Mouse (Mus musculus) heart, embryonic 16.5 days (tissue): ENCODE measurements at regions not wholly inside any gene's neighbourhood (a gene's known extent, or its start where the extent isn't known, plus 50 kb on each side); places are given as distances from the start of the nearest gene placed in this dataset.

Experiments
- ATAC-seq: fragments of 200-750 bp; cut with Nextera tagmentation; replicated peaks from 2 replicates; pipeline ENCODE4 v1.8.0; 2017; ENCODE audit warnings: moderate number of reproducible peaks; ENCODE audit not compliant: insufficient read depth, low FRiP score; ENCODE audit errors: extremely low read depth
- H3K27ac ChIP-seq: fragments of 300-500 bp; sonication (generic); 2 replicates; pipeline ENCODE4 v1.5.1; 2014; ENCODE audit warnings: mild to moderate bottlenecking, low read length, control low read depth, moderate library complexity
- H3K27me3 ChIP-seq: fragments of 300-500 bp; sonication (generic); 2 replicates; pipeline ENCODE4 v1.6.1; 2014; ENCODE audit warnings: low read length, mixed read lengths; ENCODE audit not compliant: control insufficient read depth, insufficient read depth
- H3K36me3 ChIP-seq: fragments of 300-500 bp; sonication (generic); 2 replicates; pipeline ENCODE4 v1.6.1; 2014; ENCODE audit not compliant: control insufficient read depth, insufficient read depth
- H3K4me1 ChIP-seq: fragments of 300-500 bp; sonication (generic); 2 replicates; pipeline ENCODE4 v1.6.1; 2014; ENCODE audit warnings: low read length, mixed read lengths; ENCODE audit not compliant: control insufficient read depth, insufficient read depth
- H3K4me2 ChIP-seq: fragments of 300-500 bp; sonication (generic); 2 replicates; pipeline ENCODE4 v1.6.1; 2014; ENCODE audit warnings: low read depth, mild to moderate bottlenecking, control low read depth, low read length
- H3K4me3 ChIP-seq: fragments of 300-500 bp; sonication (generic); 2 replicates; pipeline ENCODE4 v1.5.1; 2014; ENCODE audit warnings: mild to moderate bottlenecking, control low read depth, low read length
- H3K9ac ChIP-seq: fragments of 300-500 bp; sonication (generic); 2 replicates; pipeline ENCODE4 v1.6.1; 2014; ENCODE audit warnings: low read length, control low read depth
- H3K9me3 ChIP-seq: fragments of 300-500 bp; sonication (generic); replicated peaks from 2 replicates; pipeline ENCODE4 v1.6.1; 2016; ENCODE audit warnings: low read length; ENCODE audit not compliant: control insufficient read depth
- WGBS: fragments of 180-500 bp; shearing (Covaris S2); extraction: QIAGEN DNeasy Blood & Tissue Kit; methylation state at CpG from one replicate; pipeline ENCODE4 v1.1.7; 2014; 5-methylcytosine and 5-hydroxymethylcytosine counted together

- H3K4me3 ChIP-seq, result no peak overlapping the region
- no peaks in the 10 kb centered on the region for H3K27me3 ChIP-seq
- H3K9me3 ChIP-seq, result no peaks in the 10 kb centered on the region
- H3K27ac ChIP-seq, result no peak overlapping the region
- H3K36me3 ChIP-seq, result no peaks in the 10 kb centered on the region
- ATAC-seq, result no peak
- H3K4me2 ChIP-seq, result no peak overlapping the region
- H3K4me1 ChIP-seq, result no peaks in the 10 kb centered on the region
- no peak overlapping the region for H3K9ac ChIP-seq
These were observed 715.4 kb upstream of the Nr3c2 start for GRCm38 (mm10) chr8:76183836-76184235.

GRCm38 (mm10) chr8:76187293-76187692 lies 711.9 kb upstream of the Nr3c2 start:
- Histone ChIP-seq H3K4me2 (no peak overlapping the region), H3K4me3 (no peak overlapping the region), H3K4me1 (no peaks in the 10 kb centered on the region), H3K9ac (no peak overlapping the region), H3K27ac (no peak overlapping the region), H3K27me3 (no peaks in the 10 kb centered on the region), H3K9me3 (no peaks in the 10 kb centered on the region), H3K36me3 (no peaks in the 10 kb centered on the region)
- 73% methylated on average over 5 of the region's 5 CpGs for WGBS
- no peak for ATAC-seq

- H3K9ac ChIP-seq, result no peak overlapping the region
- no peaks in the 10 kb centered on the region for H3K27me3 ChIP-seq
- H3K9me3 ChIP-seq, result no peaks in the 10 kb centered on the region
- no peak overlapping the region for H3K4me2 ChIP-seq
- 77% methylated on average over 4 of the region's 4 CpGs for WGBS
- no peak overlapping the region for H3K4me3 ChIP-seq
- no peaks in the 10 kb centered on the region for H3K36me3 ChIP-seq
- H3K4me1 ChIP-seq, result no peaks in the 10 kb centered on the region
- no peak overlapping the region for H3K27ac ChIP-seq
- no peak for ATAC-seq
These were observed 687.4 kb upstream of the Nr3c2 start for GRCm38 (mm10) chr8:76211891-76212290.

GRCm38 (mm10) chr8:76217819-76218580 lies 681.2 kb upstream of the Nr3c2 start:
- no peak overlapping the region for H3K9ac ChIP-seq
- H3K27ac ChIP-seq, result no peak overlapping the region
- no peaks in the 10 kb centered on the region for H3K4me1 ChIP-seq
- no peaks in the 10 kb centered on the region for H3K9me3 ChIP-seq
- WGBS, result 66% methylated on average over 4 of the region's 4 CpGs
- no peak for ATAC-seq
- H3K4me2 ChIP-seq, result no peak overlapping the region
- no peak overlapping the region for H3K4me3 ChIP-seq
- no peaks in the 10 kb centered on the region for H3K36me3 ChIP-seq
- no peaks in the 10 kb centered on the region for H3K27me3 ChIP-seq

- ATAC-seq, result no peak
- H3K27ac ChIP-seq, result no peak overlapping the region
- H3K36me3 ChIP-seq, result no peaks in the 10 kb centered on the region
- WGBS, result 81% methylated on average over 1 of the region's 1 CpGs
- no peak overlapping the region for H3K4me3 ChIP-seq
- H3K27me3 ChIP-seq, result no peaks in the 10 kb centered on the region
- H3K4me1 ChIP-seq, result no peaks in the 10 kb centered on the region
- H3K4me2 ChIP-seq, result no peak overlapping the region
- H3K9ac ChIP-seq, result no peak overlapping the region
- no peaks in the 10 kb centered on the region for H3K9me3 ChIP-seq
These were observed 668.4 kb upstream of the Nr3c2 start for GRCm38 (mm10) chr8:76230847-76231246.

GRCm38 (mm10) chr8:76249194-76249593 lies 650.0 kb upstream of the Nr3c2 start:
- ATAC-seq, result no peak
- no peaks in the 10 kb centered on the region for H3K27me3 ChIP-seq
- H3K9ac ChIP-seq, result no peak overlapping the region
- no peaks in the 10 kb centered on the region for H3K9me3 ChIP-seq
- no peaks in the 10 kb centered on the region for H3K4me1 ChIP-seq
- no peak overlapping the region for H3K27ac ChIP-seq
- H3K36me3 ChIP-seq, result no peaks in the 10 kb centered on the region
- 76% methylated on average over 3 of the region's 3 CpGs for WGBS
- no peak overlapping the region for H3K4me2 ChIP-seq
- H3K4me3 ChIP-seq, result no peak overlapping the region

GRCm38 (mm10) chr8:76252161-76253010 lies 646.9 kb upstream of the Nr3c2 start:
- Histone ChIP-seq H3K4me1 (no peaks in the 10 kb centered on the region), H3K9ac (no peak overlapping the region), H3K36me3 (no peaks in the 10 kb centered on the region), H3K27ac (no peak overlapping the region), H3K27me3 (no peaks in the 10 kb centered on the region), H3K9me3 (no peaks in the 10 kb centered on the region), H3K4me2 (no peak overlapping the region), H3K4me3 (no peak overlapping the region)
- ATAC-seq, result no peak
- WGBS, result 64% methylated on average over 9 of the region's 9 CpGs
